Comparison of ENCODE assay signal across 19 mouse cellular contexts in the genomic region with DNA sequence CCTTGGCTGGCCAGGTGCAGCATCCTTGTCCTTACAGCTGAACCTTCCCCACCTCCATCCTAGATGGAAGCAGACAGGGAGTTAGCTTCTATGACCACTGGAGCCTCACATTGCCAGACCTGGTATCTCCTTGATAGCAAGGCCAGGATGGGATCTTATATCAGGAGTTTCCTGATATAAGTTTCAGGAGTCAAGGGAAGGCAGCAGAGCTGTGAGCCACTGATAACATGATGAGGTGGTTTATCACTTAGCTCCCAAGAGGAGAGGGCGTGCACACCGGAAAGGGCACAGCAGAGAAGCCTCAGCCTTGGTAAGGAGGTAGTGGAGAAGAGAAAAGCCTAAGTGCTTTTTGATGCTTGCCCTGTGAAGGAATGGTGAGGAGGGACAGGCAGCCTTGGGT.
A peak's percentile ranks its signal among the peaks of the same experiment; 100 is the strongest.
DNase-seq lines count a peak whose midpoint lies in the region; ATAC-seq and TF ChIP-seq lines count a peak whose summit lies in the region.
"Had no signal": no experiment of that assay in that cellular context is flagged by ENCODE, and none has a peak within 500 bp of the region (broad histone marks: within the 10 kb centered on the region; RNA-seq: fewer than 3 reads in every experiment).

No protein-coding gene starts in this region.

- no peaks in the 10 kb centered on the region for H3K36me3 ChIP-seq in hindbrain, embryonic 10.5 days
- no peaks in the 10 kb centered on the region for H3K36me3 ChIP-seq in hindbrain, embryonic 13.5 days
- no peaks in the 10 kb centered on the region for H3K36me3 ChIP-seq in liver, embryonic 14.5 days (replicated peaks; ENCODE audit: control insufficient read depth, insufficient read depth, low read depth)
- H3K36me3 ChIP-seq in forebrain, embryonic 13.5 days (ENCODE audit: poor library complexity, severe bottlenecking) = no peaks in the 10 kb centered on the region
- H3K36me3 ChIP-seq: hindbrain, embryonic 12.5 days; midbrain, embryonic 13.5 days had no signal

- H3K4me3 ChIP-seq in hindbrain, embryonic 10.5 days = no peak overlapping the region
- no peak overlapping the region for H3K4me3 ChIP-seq in hindbrain, embryonic 13.5 days
- H3K4me3 ChIP-seq in liver, embryonic 14.5 days (ENCODE audit: insufficient read depth in 1 of 2, low read depth in 2 of 2, low read length in 2 of 2) = peak overlapping the region; percentile 26 to 27; a peak in 3 of 4 replicates
- H3K4me3 ChIP-seq in forebrain, embryonic 13.5 days = no peak overlapping the region
- H3K4me3 ChIP-seq: hindbrain, embryonic 12.5 days; limb, embryonic 10.5 days; midbrain, embryonic 13.5 days had no signal

- TF ChIP-seq CTCF in liver, embryonic 14.5 days (IDR thresholded peaks at IDR 0.05; ENCODE audit: low read depth) = 0 out of 2 replicates have a peak, but pooled peaks have one; percentile 2

- no peak overlapping the region for H3K9ac ChIP-seq in hindbrain, embryonic 13.5 days
- H3K9ac ChIP-seq in liver, embryonic 14.5 days (replicated peaks) = peak overlapping the region; percentile 76
- H3K9ac ChIP-seq in forebrain, embryonic 13.5 days = no peak overlapping the region
- H3K9ac ChIP-seq: forebrain, postnatal 0 days; hindbrain, embryonic 12.5 days; midbrain, embryonic 13.5 days had no signal

- 0 out of 2 replicates have a peak overlapping the region, but pooled peaks have one; percentile 35 for H3K27ac ChIP-seq in hindbrain, embryonic 10.5 days
- H3K27ac ChIP-seq in hindbrain, embryonic 13.5 days = no peak overlapping the region
- H3K27ac ChIP-seq in liver, embryonic 14.5 days = peak overlapping the region; percentile 90
- no peak overlapping the region for H3K27ac ChIP-seq in forebrain, embryonic 13.5 days
- H3K27ac ChIP-seq: hindbrain, embryonic 12.5 days; limb, embryonic 10.5 days; midbrain, embryonic 13.5 days had no signal

- no peaks in the 10 kb centered on the region for H3K27me3 ChIP-seq in hindbrain, embryonic 10.5 days (ENCODE audit: insufficient read depth, poor library complexity, severe bottlenecking)
- no peaks in the 10 kb centered on the region for H3K27me3 ChIP-seq in hindbrain, embryonic 13.5 days
- H3K27me3 ChIP-seq in liver, embryonic 14.5 days (ENCODE audit: control insufficient read depth, insufficient read depth, low read length) = no peaks in the 10 kb centered on the region
- no peaks in the 10 kb centered on the region for H3K27me3 ChIP-seq in forebrain, embryonic 13.5 days
- H3K27me3 ChIP-seq: hindbrain, embryonic 12.5 days; midbrain, embryonic 13.5 days had no signal

- no peaks in the 10 kb centered on the region for H3K9me3 ChIP-seq in hindbrain, embryonic 10.5 days
- no peaks in the 10 kb centered on the region for H3K9me3 ChIP-seq in hindbrain, embryonic 13.5 days
- no peaks in the 10 kb centered on the region for H3K9me3 ChIP-seq in liver, embryonic 14.5 days (ENCODE audit: control insufficient read depth, low read length)
- no peaks in the 10 kb centered on the region for H3K9me3 ChIP-seq in forebrain, embryonic 13.5 days (replicated peaks)
- H3K9me3 ChIP-seq: hindbrain, embryonic 12.5 days; limb, embryonic 10.5 days; midbrain, embryonic 13.5 days had no signal

- 87% methylated on average over 2 of the region's 2 CpGs for WGBS in hindbrain, embryonic 10.5 days
- 93% methylated on average over 2 of the region's 2 CpGs for WGBS in hindbrain, embryonic 13.5 days
- WGBS in liver, embryonic 14.5 days (ENCODE audit: insufficient replicate concordance) = 6% methylated on average over 2 of the region's 2 CpGs
- WGBS in forebrain, embryonic 13.5 days = 98% methylated on average over 2 of the region's 2 CpGs

- ATAC-seq in hindbrain, embryonic 13.5 days (ENCODE audit: low FRiP score) = no peak
- ATAC-seq in erythroblast, adult 5-6 weeks (replicated peaks; ENCODE audit: low FRiP score, poor library complexity, severe bottlenecking) = peak; percentile 88
- peak; percentile 94 for ATAC-seq in liver, embryonic 14.5 days (ENCODE audit: insufficient read depth)
- ATAC-seq in forebrain, embryonic 13.5 days = no peak
- no peak for ATAC-seq in frontal cortex, adult (ENCODE audit: low TSS enrichment)
- ATAC-seq: forebrain, postnatal 0 days; midbrain, embryonic 13.5 days had no signal

- no peak for DNase-seq in hindbrain, embryonic 10.5 days (ENCODE audit: low spot score)
- peak; percentile 76 for DNase-seq in MEL-GATA-1-ER (ENCODE audit: extremely low read depth, low read depth)
- DNase-seq in liver, embryonic 14.5 days (ENCODE audit: low read depth in 3 of 3, low spot score in 3 of 3) = peak; percentile 86 to 89 (median 87)
- no peak for DNase-seq in frontal cortex, postnatal 14 days (ENCODE audit: low spot score in 2 of 2)
- DNase-seq: cerebellum, adult 11-12 months; cerebellum, postnatal 25 days; forebrain, postnatal 0 days; gastrocnemius, postnatal 14 days; kidney, postnatal 14 days; lung, adult 2 months; lung, postnatal 4 days; thymus, postnatal 25 days had no signal

- peak; percentile 98 for TF ChIP-seq EP300 in liver, embryonic 14.5 days (IDR thresholded peaks at IDR 0.05; ENCODE audit: low read depth)

- H3K4me2 ChIP-seq in hindbrain, embryonic 13.5 days = no peak overlapping the region
- peak overlapping the region; percentile 66 for H3K4me2 ChIP-seq in liver, embryonic 14.5 days (ENCODE audit: low read depth)
- H3K4me2 ChIP-seq in forebrain, embryonic 13.5 days = no peak overlapping the region
- H3K4me2 ChIP-seq: hindbrain, embryonic 12.5 days; midbrain, embryonic 13.5 days had no signal

- peaks cover 78% of the 10 kb centered on the region for H3K4me1 ChIP-seq in hindbrain, embryonic 10.5 days (replicated peaks)
- H3K4me1 ChIP-seq in hindbrain, embryonic 13.5 days (replicated peaks) = peaks cover 72% of the 10 kb centered on the region
- H3K4me1 ChIP-seq in liver, embryonic 14.5 days (replicated peaks; ENCODE audit: control insufficient read depth in 2 of 2, insufficient read depth in 2 of 2, low read length in 1 of 2) = peaks cover 50 to 51% of the 10 kb centered on the region in 2 experiments
- H3K4me1 ChIP-seq in forebrain, embryonic 13.5 days = peaks cover 51% of the 10 kb centered on the region

Comparison
In these comparisons a context has a peak if more than half of its experiments do, and no peak if none do; other contexts are left out.
1. H3K27ac ChIP-seq: peak in hindbrain, embryonic 10.5 days (single experiment) and liver, embryonic 14.5 days (single experiment); none in hindbrain, embryonic 13.5 days (single experiment) and forebrain, embryonic 13.5 days (single experiment).
2. DNase-seq: peak in MEL-GATA-1-ER (single experiment) and liver, embryonic 14.5 days (3 of 3); none in hindbrain, embryonic 10.5 days (single experiment) and frontal cortex, postnatal 14 days (0 of 2).
3. H3K4me3 ChIP-seq: peak in liver, embryonic 14.5 days (2 of 2); none in hindbrain, embryonic 10.5 days (single experiment), hindbrain, embryonic 13.5 days (single experiment) and forebrain, embryonic 13.5 days (single experiment).
4. ATAC-seq: peak in erythroblast, adult 5-6 weeks (single experiment) and liver, embryonic 14.5 days (single experiment); none in hindbrain, embryonic 13.5 days (single experiment), forebrain, embryonic 13.5 days (single experiment) and frontal cortex, adult (single experiment).